Mouse (Mus musculus): Measurements from ENCODE around the gene Nrp1.

GRCm38 (mm10) chr8:128435749-128436148, 77.3 kb downstream of the Nrp1 start:
- TF ChIP-seq POLR2A (IDR thresholded peaks at IDR 0.05; ENCODE audit: borderline replicate concordance, extremely low read depth, low read depth, low read length) = no peak
- no peak for TF ChIP-seq CTCF (IDR thresholded peaks at IDR 0.05; ENCODE audit: insufficient read depth, low read length)
